Mouse (Mus musculus) intestine, embryonic 14.5 days (tissue): ENCODE data around the gene Gm20721. TPM values are rescaled to one million over a fixed set of nuclear protein-coding genes. Genes with fewer than 3 reads are reported as not detected.
"Not testable (repeated sequence)": the region's sequence is repeated elsewhere in the genome, so short reads cannot be mapped to it uniquely, and the experiment has no call there.

Experiments
- ATAC-seq: fragments of 200-750 bp; cut with Nextera tagmentation; replicated peaks from 2 replicates; pipeline ENCODE4 v1.8.0; 2017; ENCODE audit warnings: low read depth, moderate number of reproducible peaks, moderate TSS enrichment, moderate library complexity; ENCODE audit not compliant: low FRiP score, low TSS enrichment
- DNase-seq: peaks from one replicate; pipeline ENCODE4 v3.0.0-alpha.2; 2018; ENCODE audit warnings: low spot score
- H3K27ac ChIP-seq: fragments of 300-500 bp; sonication (generic); 2 replicates; pipeline ENCODE4 v1.5.1; 2014; ENCODE audit warnings: low read depth, mild to moderate bottlenecking, control low read depth
- H3K27me3 ChIP-seq: fragments of 300-500 bp; sonication (generic); replicated peaks from 2 replicates; pipeline ENCODE4 v1.6.1; 2014; ENCODE audit warnings: low read length, control low read depth; ENCODE audit not compliant: control insufficient read depth, insufficient read depth
- H3K36me3 ChIP-seq: fragments of 300-500 bp; sonication (generic); 2 replicates; pipeline ENCODE4 v1.6.1; 2014; ENCODE audit warnings: low read length, control low read depth; ENCODE audit not compliant: control insufficient read depth, insufficient read depth
- H3K4me1 ChIP-seq: fragments of 300-500 bp; sonication (generic); replicated peaks from 2 replicates; pipeline ENCODE4 v1.6.1; 2014; ENCODE audit warnings: low read length, control low read depth, mixed read lengths; ENCODE audit not compliant: control insufficient read depth, insufficient read depth
- H3K4me2 ChIP-seq: fragments of 300-500 bp; sonication (generic); 2 replicates; pipeline ENCODE4 v1.6.1; 2014; ENCODE audit warnings: low read length
- H3K4me3 ChIP-seq: fragments of 300-500 bp; sonication (generic); 2 replicates; pipeline ENCODE4 v1.5.1; 2014; ENCODE audit warnings: low read depth, low read length, control low read depth, mixed read lengths
- H3K9ac ChIP-seq: fragments of 300-500 bp; sonication (generic); 2 replicates; pipeline ENCODE4 v1.6.1; 2014; ENCODE audit warnings: mild to moderate bottlenecking, low read length
- H3K9me3 ChIP-seq: fragments of 300-500 bp; sonication (generic); 2 replicates; pipeline ENCODE4 v1.6.1; 2016; ENCODE audit warnings: low read length, control low read depth; ENCODE audit not compliant: control insufficient read depth
- WGBS: fragments of 180-500 bp; shearing (Covaris S2); extraction: QIAGEN DNeasy Blood & Tissue Kit; methylation state at CpG from one replicate; pipeline ENCODE4 v1.1.7; 2014; 5-methylcytosine and 5-hydroxymethylcytosine counted together
- polyA plus RNA-seq: library from polyadenylated mRNA; unstranded; fragments of >200 nt; fragmentation: Nextera tagmentation; extraction: Ambion mirVana; gene quantifications from 2 replicates; pipeline ENCODE4 v1.2.1, GENCODE M21; 2014

The Gm20721 gene
- polyA plus RNA-seq = 8.2 and 12.6 TPM in 2 replicates

- no peaks in the 10 kb centered on the region for H3K9me3 ChIP-seq
- H3K36me3 ChIP-seq = peaks cover 55% of the 10 kb centered on the region
- H3K4me1 ChIP-seq = peaks cover 30% of the 10 kb centered on the region
- no peak within 1 kb of the TSS for H3K27ac ChIP-seq
- DNase-seq (no peak), ATAC-seq (no peak)
- H3K27me3 ChIP-seq = no peaks in the 10 kb centered on the region
- 96% methylated on average over 5 of the region's 5 CpGs for WGBS
- no peak within 1 kb of the TSS for H3K9ac ChIP-seq
- H3K4me3 ChIP-seq = no peak within 1 kb of the TSS
- no peak within 1 kb of the TSS for H3K4me2 ChIP-seq
These were observed at the start of gene Gm20721 for GRCm38 (mm10) chr2:174346612-174346998. Gene Gm20721 (minus strand): TSS chr2:174346712.

- H3K4me1 ChIP-seq = no peaks in the 10 kb centered on the region
- H3K4me3 ChIP-seq = no peak overlapping the region
- 78% methylated on average over 5 of the region's 5 CpGs for WGBS
- H3K9me3 ChIP-seq = no peaks in the 10 kb centered on the region
- no peak overlapping the region for H3K27ac ChIP-seq
- no peak for DNase-seq
- no peaks in the 10 kb centered on the region for H3K36me3 ChIP-seq
- no peak for ATAC-seq
- H3K4me2 ChIP-seq = no peak overlapping the region
- H3K27me3 ChIP-seq = no peaks in the 10 kb centered on the region
- no peak overlapping the region for H3K9ac ChIP-seq
These were observed 46.9 kb upstream of the Gm20721 start for GRCm38 (mm10) chr2:174393383-174393782.

DNA sequence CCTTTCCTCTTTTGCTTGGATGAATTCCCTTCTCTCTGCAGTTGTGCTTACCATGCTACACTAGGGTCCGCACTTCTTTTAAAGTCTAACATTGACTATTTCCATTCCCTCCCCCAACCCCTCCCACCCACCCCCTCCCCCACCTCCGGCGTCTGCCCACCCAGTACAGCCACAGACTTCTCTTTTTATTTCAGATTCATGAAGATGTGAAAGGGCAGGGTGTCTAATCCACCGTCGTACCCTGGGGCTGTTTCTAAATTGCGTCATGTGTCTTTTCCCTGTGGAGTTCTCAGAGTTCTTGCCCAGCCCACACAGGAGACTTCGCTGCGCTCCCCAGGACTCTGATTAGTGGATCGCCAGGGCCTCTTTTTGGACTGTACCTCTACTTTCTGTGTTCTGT is 46.0 kb upstream of the Gm20721 start:
- WGBS = 76% methylated on average over 9 of the region's 9 CpGs
- Histone ChIP-seq H3K36me3 (no peaks in the 10 kb centered on the region), H3K9me3 (no peaks in the 10 kb centered on the region), H3K27ac (no peak overlapping the region), H3K4me3 (no peak overlapping the region), H3K9ac (no peak overlapping the region), H3K27me3 (no peaks in the 10 kb centered on the region), H3K4me1 (no peaks in the 10 kb centered on the region), H3K4me2 (no peak overlapping the region)
- ATAC-seq (no peak), DNase-seq (no peak)

DNA sequence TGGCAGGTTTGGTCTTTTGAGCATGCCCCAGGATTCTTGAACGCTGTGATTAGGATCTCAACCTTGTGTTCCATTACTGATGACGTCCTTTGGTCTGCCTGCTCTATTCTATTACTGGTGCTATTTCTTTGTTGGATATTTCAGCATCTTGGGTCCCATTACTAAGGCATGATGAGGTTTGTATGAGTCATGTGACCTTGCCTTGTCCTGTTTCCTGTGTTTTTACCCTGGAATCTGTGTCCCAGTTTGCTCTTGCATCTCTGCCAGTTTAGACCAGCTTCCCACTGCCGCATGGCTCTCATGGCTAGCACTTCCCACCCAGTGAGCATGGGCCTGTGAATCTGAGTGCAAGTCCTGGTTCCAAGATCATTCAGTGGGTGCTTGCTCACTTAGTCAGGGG is 45.4 kb upstream of the Gm20721 start:
- Histone ChIP-seq H3K4me1 (no peaks in the 10 kb centered on the region), H3K4me2 (no peak overlapping the region), H3K4me3 (no peak overlapping the region), H3K27ac (no peak overlapping the region), H3K27me3 (no peaks in the 10 kb centered on the region), H3K9me3 (no peaks in the 10 kb centered on the region), H3K36me3 (no peaks in the 10 kb centered on the region), H3K9ac (no peak overlapping the region)
- 88% methylated on average over 3 of the region's 3 CpGs for WGBS
- DNase-seq (no peak), ATAC-seq (no peak)

- H3K27ac ChIP-seq = no peak overlapping the region
- no peak overlapping the region for H3K4me2 ChIP-seq
- no peak for ATAC-seq
- H3K4me3 ChIP-seq = no peak overlapping the region
- H3K36me3 ChIP-seq = no peaks in the 10 kb centered on the region
- no peaks in the 10 kb centered on the region for H3K4me1 ChIP-seq
- H3K27me3 ChIP-seq = no peaks in the 10 kb centered on the region
- no peak overlapping the region for H3K9ac ChIP-seq
- no peaks in the 10 kb centered on the region for H3K9me3 ChIP-seq
- DNase-seq = no peak
- 87% methylated on average over 9 of the region's 9 CpGs for WGBS
These were observed 34.5 kb upstream of the Gm20721 start for GRCm38 (mm10) chr2:174381021-174381420.

- Histone ChIP-seq H3K4me1 (no peaks in the 10 kb centered on the region), H3K9ac (no peak overlapping the region), H3K4me2 (no peak overlapping the region), H3K27me3 (no peaks in the 10 kb centered on the region), H3K9me3 (no peaks in the 10 kb centered on the region), H3K4me3 (no peak overlapping the region), H3K36me3 (no peaks in the 10 kb centered on the region), H3K27ac (no peak overlapping the region)
- ATAC-seq (no peak), DNase-seq (no peak)
- 85% methylated on average over 10 of the region's 10 CpGs for WGBS
These were observed 20.1 kb upstream of the Gm20721 start for GRCm38 (mm10) chr2:174366571-174366970.

DNA sequence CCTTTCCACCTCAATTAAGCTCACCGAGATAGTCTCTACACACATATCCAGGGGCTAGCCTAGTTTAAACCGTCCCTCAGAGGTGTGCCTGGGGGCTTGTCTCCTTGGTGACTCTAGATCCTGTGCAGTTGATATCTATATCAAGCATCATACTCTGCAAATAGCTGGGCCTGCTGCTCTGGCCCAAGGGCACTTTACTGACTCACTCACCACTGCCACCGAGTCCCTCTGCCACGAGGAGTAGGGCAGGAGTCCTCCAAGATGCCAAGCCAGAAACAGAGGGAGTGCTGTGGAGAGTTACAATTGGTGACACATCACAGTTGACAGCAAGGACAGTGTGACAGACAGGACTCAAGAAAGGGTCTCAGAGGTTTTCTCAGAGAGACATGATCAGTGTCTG is 13.1 kb upstream of the Gm20721 start:
- Histone ChIP-seq H3K27me3 (no peaks in the 10 kb centered on the region), H3K4me2 (no peak overlapping the region), H3K4me3 (no peak overlapping the region), H3K4me1 (no peaks in the 10 kb centered on the region), H3K27ac (no peak overlapping the region), H3K36me3 (no peaks in the 10 kb centered on the region), H3K9ac (no peak overlapping the region), H3K9me3 (no peaks in the 10 kb centered on the region)
- DNase-seq = no peak
- 80% methylated on average over 4 of the region's 4 CpGs for WGBS
- ATAC-seq = no peak

DNA sequence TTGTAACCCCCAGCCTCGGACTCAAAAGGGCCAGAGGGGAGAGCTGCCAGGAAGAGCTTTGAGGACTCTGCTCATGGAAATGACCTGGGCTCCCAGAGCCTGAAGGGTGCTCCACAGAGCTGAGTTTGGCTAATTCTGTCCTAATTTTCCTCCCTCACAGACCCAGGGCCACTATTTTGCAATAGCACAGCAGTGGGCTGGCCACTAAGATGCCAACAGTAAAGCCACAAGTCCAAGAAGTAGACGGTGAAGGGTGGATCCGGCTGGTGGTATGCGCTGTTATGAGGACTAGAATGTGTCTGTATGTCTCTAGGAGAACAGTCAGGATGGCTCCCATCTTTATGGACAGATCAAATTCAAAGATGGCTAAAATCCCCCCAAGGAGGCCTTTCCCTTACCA is 12.0 kb upstream of the Gm20721 start:
- 87% methylated on average over 4 of the region's 4 CpGs for WGBS

GRCm38 (mm10) chr2:174346999-174347668 is 622 bp upstream of the Gm20721 start:
- H3K4me2 ChIP-seq, H3K27ac ChIP-seq, H3K9ac ChIP-seq, H3K4me3 ChIP-seq, H3K27me3 ChIP-seq, ATAC-seq, DNase-seq, H3K9me3 ChIP-seq: not testable (repeated sequence)
- H3K36me3 ChIP-seq = peaks cover 50% of the 10 kb centered on the region
- peaks cover 25% of the 10 kb centered on the region for H3K4me1 ChIP-seq
- WGBS = 95% methylated on average over 2 of the region's 2 CpGs

More for the DNA sequence above, 12.0 kb upstream of the Gm20721 start:
- H3K9me3 ChIP-seq = no peaks in the 10 kb centered on the region
- H3K4me1 ChIP-seq = no peaks in the 10 kb centered on the region
- no peaks in the 10 kb centered on the region for H3K36me3 ChIP-seq
- ATAC-seq (no peak), DNase-seq (no peak)
- H3K9ac ChIP-seq = no peak overlapping the region
- H3K4me3 ChIP-seq = no peak overlapping the region
- H3K27ac ChIP-seq = no peak overlapping the region
- H3K4me2 ChIP-seq = no peak overlapping the region
- no peaks in the 10 kb centered on the region for H3K27me3 ChIP-seq
